Mouse (Mus musculus): ENCODE results near the gene BC051142. TPM values are rescaled to one million over a fixed set of nuclear protein-coding genes. Genes with fewer than 3 reads are reported as not detected.

Gene BC051142
- total RNA-seq (2021) (not detected), polyA plus RNA-seq (2012; rRNA removed) (0.94 and 1.1 TPM in 2 replicates)
- long read RNA-seq: 0 reads

DNA sequence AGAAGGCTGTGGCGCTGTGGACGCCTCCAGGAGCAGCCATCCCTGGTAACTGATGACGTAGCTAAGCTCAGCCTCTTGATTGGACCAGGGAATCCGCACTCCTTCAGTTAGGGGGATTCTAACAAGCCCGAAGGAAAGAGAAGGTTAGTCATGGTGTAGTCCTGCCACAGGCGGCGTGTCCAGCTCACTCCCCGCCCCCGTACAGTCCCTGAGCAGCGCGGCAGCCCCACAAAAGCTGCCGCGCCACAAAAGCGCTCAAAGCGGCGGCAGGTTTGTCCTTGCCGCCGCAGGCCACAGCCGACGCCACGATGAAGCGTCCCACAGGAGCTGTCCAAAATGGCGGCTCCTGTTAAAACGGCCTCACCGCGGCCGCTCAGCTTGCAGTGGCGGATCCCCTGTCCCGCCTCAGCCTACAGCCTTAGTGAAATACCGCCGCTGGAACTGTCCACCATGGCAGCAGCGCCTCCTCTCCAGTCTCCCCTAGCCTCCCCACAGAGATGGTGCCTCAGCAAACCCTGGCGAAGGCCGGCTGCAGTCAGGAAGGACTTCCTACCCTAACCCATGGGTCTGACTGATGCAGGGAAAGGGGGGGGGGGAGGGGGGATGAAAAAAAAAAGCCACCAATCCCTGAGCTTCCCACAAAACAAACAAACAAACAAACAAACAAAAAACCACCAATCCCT, at the start of gene BC051142:
BC051142 (plus strand) TSS at position 110 of the 683 bp plus-strand sequence.
- peak within 1 kb of the TSS; percentile 69 for H3K27ac ChIP-seq
- H3K79me2 ChIP-seq (replicated peaks; ENCODE audit: control insufficient read depth, insufficient read depth, low read length): no peaks in the 10 kb centered on the region
- H3K4me1 ChIP-seq (ENCODE audit: control insufficient read depth, insufficient read depth, low read length): peaks cover 2% of the 10 kb centered on the region; the same call in 1 of the 2 replicates
- no peaks in the 10 kb centered on the region; the same call in 1 of the 2 replicates for H3K27me3 ChIP-seq (ENCODE audit: control insufficient read depth, insufficient read depth, low read length)
- peak within 1 kb of the TSS; percentile 60 for H3K9ac ChIP-seq (ENCODE audit: low read depth, low read length)
- intact Hi-C loops (cut with DNase I): no loop called here
- H3K36me3 ChIP-seq (ENCODE audit: control insufficient read depth, insufficient read depth, low read length): no peaks in the 10 kb centered on the region
- 12% methylated on average over 34 of the region's 34 CpGs for WGBS
- DNase-seq: peak; percentile 75 to 83
- TF ChIP-seq EP300 (IDR thresholded peaks at IDR 0.05; ENCODE audit: insufficient read depth, low read depth, low read length): no peak
- TF ChIP-seq POLR2A (IDR thresholded peaks at IDR 0.05; ENCODE audit: insufficient read depth, low read depth, low read length): 0 out of 2 replicates have a peak, but pooled peaks have one; percentile 46
- H3K4me3 ChIP-seq: peak within 1 kb of the TSS; percentile 57

DNA sequence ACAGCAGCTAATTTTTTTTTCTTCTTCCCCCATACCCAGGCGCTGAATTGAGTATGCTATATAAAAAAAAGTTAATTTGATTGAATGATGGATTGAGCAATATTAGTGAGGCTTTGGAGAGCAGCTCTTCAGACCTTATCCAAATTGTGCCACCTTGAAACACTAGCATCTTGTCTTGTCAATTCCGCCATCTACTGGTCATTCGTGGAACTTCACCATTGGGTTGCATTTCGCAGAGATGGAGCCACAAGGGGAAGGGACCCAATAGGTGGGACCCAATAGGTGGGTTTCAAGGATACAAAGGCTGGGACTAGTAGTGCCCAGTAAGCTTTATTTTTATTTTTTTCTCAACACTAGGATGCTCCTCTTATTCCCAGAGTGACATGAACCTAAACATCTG, 49.2 kb upstream of the BC051142 start:
- 0 out of 2 replicates have a peak, but pooled peaks cover 3% of the 10 kb centered on the region for H3K27me3 ChIP-seq (ENCODE audit: control insufficient read depth, insufficient read depth, low read length)
- no peaks in the 10 kb centered on the region for H3K4me1 ChIP-seq (ENCODE audit: control insufficient read depth, insufficient read depth, low read length)
- 2% methylated on average over 4 of the region's 4 CpGs for WGBS
- TF ChIP-seq EP300 (IDR thresholded peaks at IDR 0.05; ENCODE audit: insufficient read depth, low read depth, low read length): 0 out of 2 replicates have a peak, but pooled peaks have one; percentile 19
- no peak for TF ChIP-seq POLR2A (IDR thresholded peaks at IDR 0.05; ENCODE audit: insufficient read depth, low read depth, low read length)
- TF ChIP-seq CTCF (IDR thresholded peaks at IDR 0.05): peak; percentile 92
- no peak overlapping the region for H3K27ac ChIP-seq
- no peaks in the 10 kb centered on the region for H3K79me2 ChIP-seq (replicated peaks; ENCODE audit: control insufficient read depth, insufficient read depth, low read length)
- intact Hi-C loops (cut with DNase I): loop anchor here (1.0 to 10.0 kb wide), 3 partner anchors 99 to 255 kb away; partner anchors contain the start of gene H2-Oa
- no peaks in the 10 kb centered on the region for H3K36me3 ChIP-seq (ENCODE audit: control insufficient read depth, insufficient read depth, low read length)
- no peak overlapping the region for H3K9ac ChIP-seq (ENCODE audit: low read depth, low read length)
- H3K4me3 ChIP-seq: no peak overlapping the region
- peak; percentile 58 to 74 for DNase-seq

DNA sequence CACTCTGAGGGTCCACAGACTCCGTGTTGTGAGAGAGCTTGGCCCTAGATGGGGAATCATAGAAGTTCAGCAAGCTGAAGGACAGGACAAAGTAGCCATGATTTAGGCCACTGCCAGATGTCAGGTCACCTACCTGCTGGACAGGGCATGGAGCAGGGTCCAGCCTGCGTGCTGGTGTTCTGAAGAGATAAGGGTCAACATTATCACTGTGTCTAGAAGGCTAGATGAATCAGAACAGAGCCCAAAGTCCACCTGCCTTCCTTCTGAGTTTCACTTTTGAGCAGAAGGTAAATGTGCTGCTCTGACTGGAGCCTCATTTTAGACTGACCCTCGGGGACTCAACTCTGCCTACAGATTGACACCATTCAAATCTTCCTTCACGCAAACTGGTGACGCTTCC, 44.1 kb upstream of the BC051142 start, which contains the start of gene Btnl2:
Btnl2 (plus strand) TSS at position 284 of the 400 bp plus-strand sequence.
- 78% methylated on average over 5 of the region's 5 CpGs for WGBS
- H3K27me3 ChIP-seq (ENCODE audit: control insufficient read depth, insufficient read depth, low read length): peaks cover 3% of the 10 kb centered on the region; the same call in 1 of the 2 replicates

DNA sequence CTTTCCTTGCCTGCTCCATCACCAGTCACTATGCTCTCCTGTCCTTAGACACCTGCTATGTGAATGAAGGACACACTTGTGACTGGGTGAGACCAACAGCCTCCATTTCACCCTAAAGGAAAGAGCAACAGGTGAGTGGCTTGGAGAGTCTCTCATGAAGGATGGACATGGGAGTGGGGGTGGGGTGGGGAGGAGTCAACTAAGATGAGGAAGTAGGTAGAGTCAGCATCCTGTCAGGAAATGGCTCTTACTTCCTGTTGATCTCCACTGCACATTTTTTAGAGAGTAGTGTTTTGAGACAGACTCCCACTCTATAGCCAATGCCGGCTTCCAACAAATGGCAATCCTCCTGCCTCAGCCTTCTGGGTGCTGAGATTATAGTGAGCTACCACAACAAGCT, 43.7 kb upstream of the BC051142 start:
- Histone ChIP-seq H3K36me3 (ENCODE audit: control insufficient read depth, insufficient read depth, low read length) (no peaks in the 10 kb centered on the region), H3K79me2 (replicated peaks; ENCODE audit: control insufficient read depth, insufficient read depth, low read length) (no peaks in the 10 kb centered on the region), H3K9ac (ENCODE audit: low read depth, low read length) (no peak overlapping the region), H3K4me3 (no peak overlapping the region), H3K27me3 (ENCODE audit: control insufficient read depth, insufficient read depth, low read length) (peaks cover 4% of the 10 kb centered on the region; the same call in 1 of the 2 replicates), H3K27ac (peak overlapping the region; percentile 5; the same call in 1 of the 2 replicates), H3K4me1 (ENCODE audit: control insufficient read depth, insufficient read depth, low read length) (no peaks in the 10 kb centered on the region; the same call in 1 of the 2 replicates)
- DNase-seq: no peak
- intact Hi-C loops (cut with DNase I): no loop called here
- TF ChIP-seq EP300 (IDR thresholded peaks at IDR 0.05; ENCODE audit: insufficient read depth, low read depth, low read length): no peak
- TF ChIP-seq POLR2A (IDR thresholded peaks at IDR 0.05; ENCODE audit: insufficient read depth, low read depth, low read length): no peak
- TF ChIP-seq CTCF (IDR thresholded peaks at IDR 0.05): no peak
- WGBS: 48% methylated on average over 1 of the region's 1 CpGs

More for the DNA sequence above, 44.1 kb upstream of the BC051142 start, which contains the start of gene Btnl2:
- H3K27ac ChIP-seq: peak within 1 kb of the TSS; percentile 5; the same call in 1 of the 2 replicates
- no peaks in the 10 kb centered on the region; the same call in 1 of the 2 replicates for H3K4me1 ChIP-seq (ENCODE audit: control insufficient read depth, insufficient read depth, low read length)
- H3K9ac ChIP-seq (ENCODE audit: low read depth, low read length): no peak within 1 kb of the TSS
- intact Hi-C loops (cut with DNase I): no loop called here
- no peak for DNase-seq
- TF ChIP-seq EP300 (IDR thresholded peaks at IDR 0.05; ENCODE audit: insufficient read depth, low read depth, low read length): no peak
- no peak for TF ChIP-seq CTCF (IDR thresholded peaks at IDR 0.05)
- TF ChIP-seq POLR2A (IDR thresholded peaks at IDR 0.05; ENCODE audit: insufficient read depth, low read depth, low read length): no peak
- no peak within 1 kb of the TSS for H3K4me3 ChIP-seq
- no peaks in the 10 kb centered on the region for H3K79me2 ChIP-seq (replicated peaks; ENCODE audit: control insufficient read depth, insufficient read depth, low read length)
- no peaks in the 10 kb centered on the region for H3K36me3 ChIP-seq (ENCODE audit: control insufficient read depth, insufficient read depth, low read length)

DNA sequence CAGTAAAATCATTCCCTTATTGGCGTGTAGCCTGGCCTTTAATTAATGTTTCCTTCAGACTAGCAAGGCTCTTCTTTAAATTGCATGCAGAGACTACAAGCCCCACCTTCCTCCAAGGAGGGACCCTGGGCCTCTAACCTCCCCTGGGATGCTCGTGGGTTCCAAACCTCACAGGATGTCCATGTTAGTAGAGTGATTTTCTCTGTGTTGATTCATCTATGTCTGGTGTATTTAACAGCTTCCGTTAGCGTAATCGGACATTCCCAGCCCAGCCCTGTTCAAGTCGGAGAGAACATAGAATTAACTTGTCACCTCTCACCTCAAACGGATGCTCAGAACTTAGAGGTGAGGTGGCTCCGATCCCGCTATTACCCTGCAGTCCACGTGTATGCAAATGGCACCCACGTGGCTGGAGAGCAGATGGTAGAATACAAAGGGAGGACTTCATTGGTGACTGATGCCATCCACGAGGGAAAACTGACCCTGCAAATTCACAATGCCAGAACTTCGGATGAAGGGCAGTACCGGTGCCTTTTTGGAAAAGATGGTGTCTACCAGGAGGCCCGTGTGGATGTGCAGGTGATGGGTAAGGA, 35.6 kb upstream of the BC051142 start:
- intact Hi-C loops (cut with DNase I): no loop called here
- Histone ChIP-seq H3K9ac (ENCODE audit: low read depth, low read length) (no peak overlapping the region), H3K27ac (no peak overlapping the region), H3K4me1 (ENCODE audit: control insufficient read depth, insufficient read depth, low read length) (no peaks in the 10 kb centered on the region), H3K79me2 (replicated peaks; ENCODE audit: control insufficient read depth, insufficient read depth, low read length) (no peaks in the 10 kb centered on the region), H3K4me3 (no peak overlapping the region), H3K36me3 (ENCODE audit: control insufficient read depth, insufficient read depth, low read length) (no peaks in the 10 kb centered on the region), H3K27me3 (ENCODE audit: control insufficient read depth, insufficient read depth, low read length) (peaks cover 1% of the 10 kb centered on the region)
- TF ChIP-seq EP300 (IDR thresholded peaks at IDR 0.05; ENCODE audit: insufficient read depth, low read depth, low read length): no peak
- no peak for TF ChIP-seq CTCF (IDR thresholded peaks at IDR 0.05)
- TF ChIP-seq POLR2A (IDR thresholded peaks at IDR 0.05; ENCODE audit: insufficient read depth, low read depth, low read length): no peak
- DNase-seq: no peak
- WGBS: 74% methylated on average over 15 of the region's 15 CpGs

All from heart, adult 2 months (tissue).